Mouse (Mus musculus): ENCODE data around the gene Ugt1a6a.
"Not testable (repeated sequence)": the region's sequence is repeated elsewhere in the genome, so short reads cannot be mapped to it uniquely, and the experiment has no call there.

Gene Ugt1a6a

GRCm38 (mm10) chr1:88134457-88135011 is at the start of gene Ugt1a6a:
Gene Ugt1a6a, plus strand, starts transcription at chr1:88134809.
- DNase-seq (ENCODE audit: low read depth, low spot score): not testable (repeated sequence)

GRCm38 (mm10) chr1:88086125-88086524 is 48.5 kb upstream of the Ugt1a6a start:
- no peak for DNase-seq (ENCODE audit: low read depth, low spot score)

GRCm38 (mm10) chr1:88087513-88087912 is 47.1 kb upstream of the Ugt1a6a start, which contains the start of gene Ugt1a8:
Gene Ugt1a8, plus strand, starts transcription at chr1:88087813.
- no peak for DNase-seq (ENCODE audit: low read depth, low spot score)

- no peak for DNase-seq (ENCODE audit: low read depth, low spot score)
Observed at GRCm38 (mm10) chr1:88092341-88092740, 42.3 kb upstream of the Ugt1a6a start.

GRCm38 (mm10) chr1:88094270-88094676 is 40.3 kb upstream of the Ugt1a6a start:
- not testable (repeated sequence) for DNase-seq (ENCODE audit: low read depth, low spot score)

GRCm38 (mm10) chr1:88094941-88095492 is 39.6 kb upstream of the Ugt1a6a start, which contains the start of gene Ugt1a7c:
Gene Ugt1a7c, plus strand, starts transcription at chr1:88095062.
- peak; percentile 14 for DNase-seq (ENCODE audit: low read depth, low spot score)

- DNase-seq (ENCODE audit: low read depth, low spot score): not testable (repeated sequence)
Observed at GRCm38 (mm10) chr1:88098546-88098945, 36.1 kb upstream of the Ugt1a6a start.

GRCm38 (mm10) chr1:88099691-88100090 is 34.9 kb upstream of the Ugt1a6a start:
- DNase-seq (ENCODE audit: low read depth, low spot score): not testable (repeated sequence)

- not testable (repeated sequence) for DNase-seq (ENCODE audit: low read depth, low spot score)
Observed at GRCm38 (mm10) chr1:88103019-88103418, 31.6 kb upstream of the Ugt1a6a start, which contains the start of gene Ugt1a6b. Gene Ugt1a6b, plus strand, starts transcription at chr1:88103252.

- not testable (repeated sequence) for DNase-seq (ENCODE audit: low read depth, low spot score)
Observed at GRCm38 (mm10) chr1:88103697-88104468, 30.7 kb upstream of the Ugt1a6a start.

- DNase-seq (ENCODE audit: low read depth, low spot score): no peak
Observed at GRCm38 (mm10) chr1:88104667-88105430, 29.8 kb upstream of the Ugt1a6a start.

GRCm38 (mm10) chr1:88105656-88106055 is 29.0 kb upstream of the Ugt1a6a start:
- no peak for DNase-seq (ENCODE audit: low read depth, low spot score)

- DNase-seq (ENCODE audit: low read depth, low spot score): not testable (repeated sequence)
Observed at GRCm38 (mm10) chr1:88109027-88109557, 25.5 kb upstream of the Ugt1a6a start.

- not testable (repeated sequence) for DNase-seq (ENCODE audit: low read depth, low spot score)
Observed at GRCm38 (mm10) chr1:88109604-88110003, 25.0 kb upstream of the Ugt1a6a start.

GRCm38 (mm10) chr1:88112769-88113168 is 21.8 kb upstream of the Ugt1a6a start:
- DNase-seq (ENCODE audit: low read depth, low spot score): not testable (repeated sequence)

- not testable (repeated sequence) for DNase-seq (ENCODE audit: low read depth, low spot score)
Observed at GRCm38 (mm10) chr1:88120550-88120949, 14.1 kb upstream of the Ugt1a6a start.

GRCm38 (mm10) chr1:88121521-88121920 is 13.1 kb upstream of the Ugt1a6a start:
- DNase-seq (ENCODE audit: low read depth, low spot score): not testable (repeated sequence)

GRCm38 (mm10) chr1:88125827-88126360 is 8.7 kb upstream of the Ugt1a6a start:
- DNase-seq (ENCODE audit: low read depth, low spot score): not testable (repeated sequence)

- DNase-seq (ENCODE audit: low read depth, low spot score): not testable (repeated sequence)
Observed at GRCm38 (mm10) chr1:88129091-88129490, 5.5 kb upstream of the Ugt1a6a start.

- not testable (repeated sequence) for DNase-seq (ENCODE audit: low read depth, low spot score)
Observed at GRCm38 (mm10) chr1:88130223-88130622, 4.4 kb upstream of the Ugt1a6a start.

- DNase-seq (ENCODE audit: low read depth, low spot score): no peak
Observed at GRCm38 (mm10) chr1:88133908-88134456, 627 bp upstream of the Ugt1a6a start.
